Mouse (Mus musculus): ENCODE measurements around the gene Selenos.

DNA sequence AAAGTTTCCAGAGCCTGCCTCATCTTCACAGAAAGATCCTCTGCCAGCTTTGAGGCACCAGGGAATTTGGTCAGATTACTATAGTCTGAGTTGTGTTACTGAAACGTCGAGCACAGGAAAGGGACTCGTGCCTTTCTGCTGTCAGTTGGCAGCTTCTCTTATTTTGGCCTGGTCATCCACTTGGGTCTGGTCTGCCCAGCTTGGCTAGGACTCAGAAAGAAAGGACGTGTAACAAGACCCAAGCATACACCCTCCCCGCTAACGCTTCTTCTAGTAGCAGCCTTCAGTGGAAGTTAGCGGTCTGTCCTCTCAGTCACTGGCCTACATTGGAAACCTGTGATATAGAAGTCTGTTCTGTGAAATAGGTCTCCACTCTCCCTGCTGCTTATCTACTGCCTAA, 5.1 kb downstream of the Selenos start:
- TF ChIP-seq HCFC1 (IDR thresholded peaks at IDR 0.05; ENCODE audit: borderline replicate concordance, insufficient read depth, low read length) (no peak), ZNF384 (IDR thresholded peaks at IDR 0.05; ENCODE audit: low read depth, low read length) (no peak), CHD2 (IDR thresholded peaks at IDR 0.05; ENCODE audit: low read depth, low read length) (no peak)
